Mouse (Mus musculus): Measurements from ENCODE around the gene Sin3a.

The Sin3a gene

DNA sequence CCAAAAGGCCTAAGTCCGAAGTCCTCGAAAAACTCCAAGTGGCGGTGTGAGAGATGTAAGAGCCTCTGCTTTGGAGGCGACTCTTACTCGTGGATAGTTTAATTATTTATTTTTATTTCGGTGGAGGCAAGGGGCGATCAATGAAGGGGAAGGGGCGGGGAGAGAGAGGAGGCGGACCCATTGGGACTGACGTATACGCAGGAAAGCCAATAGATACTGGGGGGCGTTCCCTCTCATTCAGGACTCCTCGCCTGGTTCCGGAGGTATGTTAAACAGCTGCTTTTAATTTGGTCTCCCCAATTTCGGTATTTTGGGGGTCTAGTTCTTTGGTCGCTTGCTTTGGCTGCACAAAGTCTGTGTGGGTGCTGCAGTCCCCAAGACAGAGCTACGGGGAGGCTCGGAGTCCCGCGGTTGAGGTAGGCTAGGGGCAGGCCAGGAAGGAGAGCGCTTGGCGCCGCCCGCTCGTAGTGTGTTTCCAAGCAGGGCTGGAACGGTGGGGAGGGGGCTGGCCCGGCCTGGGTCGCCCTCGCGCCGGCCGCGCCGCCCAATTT lies at the start of gene Sin3a:
TSS of gene Sin3a (plus strand) at position 240 of the 551 bp plus-strand sequence.
- DNase-seq (ENCODE audit: low spot score): peak; percentile 78

DNA sequence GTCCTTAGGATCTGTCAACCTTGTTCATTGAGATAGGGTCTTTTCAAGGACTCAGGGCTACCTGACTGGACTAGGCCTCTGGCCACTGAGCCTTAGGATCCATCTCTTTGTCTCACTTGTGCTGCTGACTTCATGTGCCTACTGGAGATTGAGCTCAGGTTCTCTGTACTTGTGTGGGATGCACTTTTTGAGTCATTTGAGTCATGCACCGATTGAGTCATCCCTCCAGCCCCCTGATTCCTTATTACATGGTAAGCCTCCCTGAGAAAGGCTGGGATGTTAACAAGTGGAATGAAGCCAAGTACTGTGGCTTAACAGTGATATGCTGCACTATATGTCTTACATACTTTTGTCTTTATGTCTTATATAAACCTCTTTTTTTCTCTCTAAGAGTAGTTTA lies 40.1 kb upstream of the Sin3a start:
- no peak for DNase-seq (ENCODE audit: low spot score)

DNA sequence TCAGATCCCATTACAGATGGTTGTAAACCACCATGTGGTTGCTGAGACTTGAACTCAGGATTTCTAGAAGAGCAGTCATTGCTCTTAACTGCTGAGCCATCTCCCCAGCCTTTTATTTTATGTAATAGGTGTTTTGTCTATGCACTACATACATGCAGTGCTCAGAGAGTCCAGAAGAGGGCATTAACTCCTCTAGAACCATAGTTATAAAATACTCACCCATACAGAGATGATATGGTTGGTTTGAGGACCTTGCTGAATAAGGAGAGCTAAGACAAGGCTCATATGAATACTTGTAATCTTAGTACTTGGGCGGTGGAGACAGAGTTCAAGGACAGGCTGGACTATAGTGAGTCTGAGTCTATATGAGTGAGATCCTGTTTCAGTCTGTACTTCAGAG lies 15.6 kb upstream of the Sin3a start:
- DNase-seq (ENCODE audit: low spot score): no peak

DNA sequence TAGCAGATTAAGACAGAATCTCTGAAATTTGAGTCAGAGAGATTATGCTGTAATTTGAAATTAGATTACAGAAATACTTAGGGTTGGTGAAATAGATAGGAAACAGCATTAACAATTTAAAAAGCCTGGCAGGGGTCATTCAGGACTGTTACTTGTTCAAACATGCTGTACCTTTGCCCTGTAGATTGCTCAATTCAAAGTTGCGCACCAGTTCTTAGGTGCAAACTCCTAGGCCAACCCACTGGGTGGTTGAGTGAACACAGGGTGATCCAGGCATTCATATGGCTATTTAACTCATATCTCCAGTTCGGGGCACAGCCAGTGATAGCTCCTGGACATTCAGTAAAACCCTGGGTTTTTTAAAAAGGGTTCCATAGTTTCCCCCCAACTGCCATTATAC lies 7.7 kb upstream of the Sin3a start:
- no peak for DNase-seq (ENCODE audit: low spot score)

DNA sequence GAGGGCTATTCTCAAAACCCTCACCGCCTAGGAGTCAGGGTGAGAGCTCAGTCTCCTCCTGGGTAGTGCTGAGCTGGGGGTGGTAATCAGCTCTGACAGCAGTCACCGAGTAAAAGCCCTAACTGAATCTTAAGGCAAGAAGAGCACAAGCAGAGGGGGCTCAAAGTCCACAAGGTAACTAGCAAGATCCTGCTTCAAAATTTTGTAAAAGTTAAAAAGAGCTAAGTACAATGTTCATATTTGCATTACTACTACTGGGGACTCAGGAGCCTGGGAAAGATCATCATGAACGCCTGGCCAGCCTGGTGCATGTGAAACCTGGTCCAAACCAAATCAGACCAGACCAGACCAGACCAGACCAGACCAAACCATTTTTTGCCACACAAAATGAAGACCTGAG lies 3.6 kb upstream of the Sin3a start:
- no peak for DNase-seq (ENCODE audit: low spot score)

DNA sequence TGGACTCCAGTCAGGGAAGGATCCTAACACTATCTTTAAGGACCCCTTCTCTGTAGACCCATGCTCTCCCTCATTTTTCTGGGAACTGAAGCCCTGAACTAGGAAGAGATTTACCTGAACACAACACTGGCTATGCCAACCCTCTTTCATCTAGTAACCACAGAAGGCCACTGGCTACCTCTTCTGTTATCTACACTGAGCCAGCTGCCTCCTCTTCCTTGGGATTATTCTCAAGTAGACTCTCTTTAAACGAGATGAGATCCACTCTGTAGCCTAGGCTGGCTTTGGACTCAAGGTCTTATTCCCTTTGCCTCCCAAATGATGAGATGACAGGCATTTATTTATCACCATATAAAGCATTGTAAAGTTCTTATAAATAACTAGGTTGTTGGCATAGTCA lies 1.6 kb upstream of the Sin3a start:
- no peak for DNase-seq (ENCODE audit: low spot score)

DNA sequence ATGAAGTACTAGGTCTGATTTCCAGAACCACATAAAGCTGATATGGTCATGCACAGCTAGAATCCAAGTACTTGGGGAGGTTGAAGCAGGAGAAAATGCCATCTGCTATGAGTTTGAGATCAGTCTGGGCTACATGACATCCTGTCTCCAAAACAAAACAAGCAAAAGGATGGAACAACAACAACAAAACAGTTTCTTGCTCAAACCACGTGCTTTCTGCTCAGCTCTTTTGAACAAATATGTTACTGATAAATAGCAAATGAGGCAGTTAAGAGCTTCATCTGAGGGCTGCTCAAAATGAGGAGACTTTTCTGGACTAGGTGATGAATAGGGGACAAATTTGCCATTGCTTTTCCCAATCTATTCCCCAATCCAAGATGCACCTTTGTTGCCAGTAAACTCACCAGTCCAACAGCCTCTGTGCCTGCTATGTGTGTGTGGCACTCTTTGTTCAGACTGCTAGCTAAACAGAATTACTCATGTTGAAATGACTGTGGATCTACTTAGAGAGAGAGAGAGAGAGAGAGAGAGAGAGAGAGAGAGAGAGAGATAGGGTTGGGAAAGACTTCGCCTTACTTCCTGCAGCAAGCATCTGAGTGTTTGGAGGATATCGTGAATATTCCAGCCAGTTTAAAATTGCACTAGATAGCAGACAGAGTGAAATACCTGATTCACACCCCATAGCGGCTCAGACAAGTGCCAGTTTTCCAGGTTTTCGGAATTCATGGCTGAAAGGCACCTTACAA lies 867 bp upstream of the Sin3a start:
- no peak for DNase-seq (ENCODE audit: low spot score)

DNA sequence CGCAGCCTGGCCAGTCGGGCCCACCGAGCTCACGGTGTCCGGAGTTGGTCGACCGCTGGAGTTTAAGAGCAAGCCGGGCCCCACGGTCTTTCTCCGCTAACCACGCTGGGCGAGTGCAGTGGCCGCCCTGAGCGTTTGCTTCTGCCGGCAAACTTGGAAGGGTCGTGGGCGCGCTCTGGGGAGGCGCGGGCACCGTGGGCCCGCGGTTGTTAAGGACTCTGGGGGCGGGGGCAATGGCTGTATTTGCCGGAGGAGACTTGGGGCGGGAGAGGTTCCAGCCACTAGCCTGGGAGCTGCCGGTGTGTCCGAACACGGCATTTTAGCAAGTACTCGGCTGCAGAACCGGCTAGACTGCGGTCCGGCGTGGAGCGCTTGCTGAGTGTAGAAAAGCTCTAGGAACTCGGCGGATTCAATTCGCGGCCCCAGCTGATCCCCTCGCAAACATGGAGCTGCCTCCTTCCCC lies 717 bp downstream of the Sin3a start:
- no peak for DNase-seq (ENCODE audit: low spot score)

DNA sequence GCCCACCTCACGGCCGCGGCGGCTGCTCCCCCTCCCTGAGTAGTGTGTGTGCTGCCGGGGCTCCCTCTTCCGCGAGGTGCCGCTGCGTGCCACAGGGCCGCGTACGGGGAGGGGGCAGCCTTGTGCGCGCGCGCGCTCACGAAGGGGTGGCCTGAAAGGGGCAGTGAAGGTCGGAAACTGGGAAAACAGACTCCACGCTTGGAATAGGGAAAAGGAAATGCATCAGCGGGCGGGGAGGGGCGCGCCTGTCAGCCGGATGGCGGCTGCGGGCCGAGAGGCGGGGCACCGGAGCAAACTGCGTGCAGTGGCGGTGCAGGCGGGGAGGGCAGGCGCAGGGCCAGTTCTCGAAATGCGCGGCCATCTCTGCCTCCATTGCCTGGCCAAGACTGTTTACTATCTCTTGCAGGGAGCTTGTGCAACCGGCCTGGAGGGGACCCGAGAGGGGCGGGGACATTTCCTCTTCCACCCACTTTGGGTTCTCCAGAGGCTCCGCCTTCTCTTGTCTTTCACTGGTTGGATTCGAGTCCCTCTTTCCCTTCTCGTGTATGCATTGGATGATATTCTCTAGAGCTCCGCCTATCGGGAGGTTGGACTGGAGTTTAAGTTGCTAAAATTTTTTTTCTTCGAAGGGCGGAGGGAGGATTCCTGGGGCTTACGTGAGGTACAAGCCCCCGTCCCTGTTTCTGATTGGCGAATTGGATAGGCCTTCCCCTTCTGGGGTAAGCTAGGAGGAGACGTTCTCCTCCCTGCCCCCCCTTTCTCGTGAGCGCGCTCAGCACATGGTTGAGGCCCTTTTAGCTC lies 1.3 kb downstream of the Sin3a start:
- peak; percentile 97 for DNase-seq (ENCODE audit: low spot score)

DNA sequence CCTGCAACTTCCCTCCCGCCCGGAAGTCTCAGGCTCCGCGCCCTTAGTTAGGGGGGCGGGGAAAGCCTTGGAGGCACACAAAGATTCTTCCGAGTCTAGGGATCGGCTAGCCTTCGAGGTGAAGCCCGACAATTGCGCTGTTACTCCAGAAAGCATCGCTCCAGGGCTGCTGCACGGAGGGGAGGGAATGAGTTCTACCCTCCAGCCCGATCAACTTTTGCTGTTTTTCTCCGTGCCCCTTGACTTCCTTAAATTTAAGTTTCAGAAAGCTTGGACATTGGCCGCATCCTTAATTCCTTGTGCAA lies 1.9 kb downstream of the Sin3a start:
- DNase-seq (ENCODE audit: low spot score): no peak

DNA sequence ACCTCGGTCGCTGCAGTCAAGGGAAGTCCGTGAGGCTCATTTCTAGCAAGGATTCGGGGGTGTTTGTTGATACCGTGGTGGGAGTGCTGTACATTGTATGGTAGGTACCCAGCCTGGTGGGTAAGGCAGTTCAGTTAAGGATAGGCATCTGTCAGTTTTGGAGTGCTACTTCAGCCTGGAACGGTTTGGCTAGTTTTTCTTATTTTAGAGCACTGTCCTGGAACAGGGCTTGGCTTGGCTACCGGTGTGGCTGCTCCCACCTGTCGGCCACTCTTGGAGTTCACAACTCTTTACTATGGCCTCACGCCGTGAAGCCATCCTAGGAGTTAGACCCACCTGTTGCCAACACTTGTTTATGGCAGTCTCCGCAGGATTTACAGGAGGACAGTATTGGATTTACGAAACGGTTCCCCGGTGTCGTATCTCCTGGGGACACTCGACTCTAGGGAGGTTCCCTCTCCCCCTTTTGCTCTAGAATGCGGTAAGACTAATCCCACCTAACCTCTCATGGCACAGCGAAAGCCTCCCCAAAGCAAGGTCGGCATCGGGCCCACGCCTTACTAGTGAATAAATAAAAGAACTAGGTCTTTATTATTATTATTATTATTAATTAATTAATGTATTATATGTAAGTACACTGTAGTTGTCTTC lies 2.5 kb downstream of the Sin3a start:
- DNase-seq (ENCODE audit: low spot score): peak; percentile 39

DNA sequence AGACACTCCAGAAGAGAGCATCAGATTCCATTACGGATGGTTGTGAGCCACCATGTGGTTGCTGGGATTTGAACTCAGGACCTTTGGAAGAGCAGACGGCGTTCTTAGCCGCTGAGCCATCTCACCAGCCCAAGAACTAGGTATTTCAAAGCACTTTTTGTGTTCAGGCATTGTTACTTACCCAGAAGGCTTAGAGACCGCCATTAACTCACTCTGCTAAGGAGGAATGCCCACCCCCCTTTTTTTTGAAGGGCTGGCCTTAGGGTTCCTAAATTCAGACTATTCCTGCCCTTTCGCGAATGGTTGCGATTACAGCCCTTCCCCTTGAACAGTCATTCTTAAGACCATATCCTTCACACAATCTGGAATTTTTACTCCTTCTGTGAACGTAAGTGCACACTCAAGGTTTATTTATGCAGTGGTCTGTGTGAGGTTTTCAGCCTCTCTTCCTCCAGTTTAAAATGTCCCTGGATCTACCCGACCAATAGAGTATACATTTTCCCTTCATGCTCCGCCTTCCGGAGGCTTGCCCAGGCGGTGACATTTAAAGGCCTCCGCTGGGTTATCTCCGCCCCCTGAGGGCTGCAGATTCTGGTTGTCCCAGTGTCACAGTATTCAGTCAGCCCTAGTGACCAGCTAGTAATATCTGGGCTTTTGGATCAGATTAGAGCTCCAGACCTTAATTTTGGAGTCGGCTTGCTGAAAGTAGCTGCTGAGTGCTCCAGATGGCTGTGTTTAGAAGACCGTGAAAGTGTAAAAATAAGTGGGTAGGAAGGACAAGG lies 3.2 kb downstream of the Sin3a start:
- peak; percentile 73 for DNase-seq (ENCODE audit: low spot score)

DNA sequence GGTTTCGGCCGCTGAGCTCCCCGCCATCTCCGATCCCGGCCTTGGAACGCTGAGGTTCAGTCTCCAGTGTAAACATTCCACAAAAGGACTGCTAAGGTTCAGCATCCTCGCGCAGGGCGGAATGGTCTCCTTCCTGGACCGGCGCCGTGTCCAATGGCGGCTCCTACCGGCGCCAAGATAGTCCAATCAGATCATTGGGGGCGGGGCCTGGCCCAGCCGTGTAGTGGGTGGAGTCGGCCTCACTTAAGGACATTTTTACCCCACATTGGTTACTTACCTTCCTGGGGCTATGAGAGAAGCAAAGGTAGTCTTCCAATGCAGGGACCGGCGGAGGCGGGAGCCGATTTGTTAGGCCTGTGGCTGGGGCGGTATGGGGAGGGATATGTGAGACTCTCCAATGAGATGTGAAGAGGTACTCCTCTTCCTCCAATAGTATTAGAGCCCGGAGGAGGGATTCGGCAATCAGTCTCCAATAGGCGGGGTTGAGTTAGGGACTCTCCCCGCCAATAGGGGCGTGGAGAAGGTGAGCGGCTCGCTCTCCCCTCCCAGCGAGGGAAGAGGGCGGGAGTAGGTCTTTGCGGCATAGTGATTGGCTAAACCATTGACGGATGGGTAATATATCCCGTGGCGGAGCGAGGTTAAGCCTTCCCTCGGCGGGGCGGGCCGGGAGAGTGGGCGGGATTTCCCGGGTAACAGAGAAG lies 4.0 kb downstream of the Sin3a start:
- peak; percentile 99 for DNase-seq (ENCODE audit: low spot score)

DNA sequence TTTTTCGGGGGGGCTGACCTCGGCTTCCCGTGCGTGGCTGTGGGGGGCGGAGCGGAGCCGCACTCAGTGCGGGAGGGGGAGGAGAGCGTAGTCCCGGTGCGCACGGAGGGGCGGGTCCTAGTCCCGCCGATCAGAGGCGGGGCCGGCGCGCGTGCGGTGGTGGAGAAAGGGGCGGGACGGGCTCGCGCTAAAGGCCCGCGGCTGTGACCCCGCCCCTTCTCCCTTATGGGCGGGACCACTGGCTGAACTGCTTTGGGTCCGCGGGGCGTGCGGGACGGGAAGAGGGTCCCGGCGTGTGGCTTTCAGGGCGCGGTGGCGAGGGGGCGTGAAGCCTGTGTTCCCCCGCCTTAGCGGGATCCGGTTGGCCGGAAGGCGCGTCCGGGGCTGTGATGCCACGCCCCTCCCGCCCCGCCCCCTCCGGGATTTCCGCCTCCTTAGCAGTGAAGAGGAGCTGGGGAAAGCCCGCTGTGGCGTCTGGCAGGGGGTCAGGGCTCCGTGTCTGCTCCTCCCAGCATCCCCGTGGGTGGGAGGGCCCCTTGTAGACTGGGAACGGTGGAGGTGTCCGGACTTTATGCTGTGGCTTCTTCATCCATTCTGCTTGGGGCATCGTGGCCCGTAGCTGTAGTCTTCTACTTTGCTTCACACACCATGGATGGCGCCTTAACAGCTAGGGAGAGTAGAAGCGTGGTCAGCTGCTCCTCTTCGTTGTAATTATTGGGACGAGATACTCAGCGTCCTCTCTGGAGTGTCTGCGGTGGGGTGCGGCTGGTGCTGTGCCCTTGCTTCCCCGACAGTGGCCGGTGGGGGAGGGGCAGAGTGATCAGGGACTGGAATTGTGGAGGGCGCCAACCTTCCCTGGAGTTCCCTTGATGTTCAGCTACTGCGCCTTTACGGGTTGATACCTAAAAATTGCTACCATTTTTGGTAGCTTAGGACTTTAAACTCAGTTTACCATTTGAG lies 5.1 kb downstream of the Sin3a start:
- DNase-seq (ENCODE audit: low spot score): peak; percentile 91

DNA sequence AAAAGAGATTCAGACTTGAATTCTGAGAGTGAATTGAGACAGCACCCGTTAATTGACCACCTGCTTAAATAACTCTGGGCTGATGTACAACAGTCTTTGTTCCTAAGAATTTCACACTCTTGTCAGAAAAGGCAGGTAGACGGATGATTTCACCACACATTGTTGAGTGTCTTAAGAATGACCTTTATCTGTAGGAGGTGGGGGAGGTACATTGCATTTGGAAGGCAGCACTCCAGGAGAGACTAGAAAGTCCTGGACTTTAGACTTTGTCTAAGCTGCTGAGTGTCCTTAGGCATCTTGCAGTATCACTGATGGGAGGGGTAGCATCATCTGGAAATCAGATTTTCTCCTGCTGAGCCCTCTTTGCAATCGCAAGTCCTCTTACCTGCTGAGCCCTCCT lies 10.4 kb downstream of the Sin3a start:
- no peak for DNase-seq (ENCODE audit: low spot score)

DNA sequence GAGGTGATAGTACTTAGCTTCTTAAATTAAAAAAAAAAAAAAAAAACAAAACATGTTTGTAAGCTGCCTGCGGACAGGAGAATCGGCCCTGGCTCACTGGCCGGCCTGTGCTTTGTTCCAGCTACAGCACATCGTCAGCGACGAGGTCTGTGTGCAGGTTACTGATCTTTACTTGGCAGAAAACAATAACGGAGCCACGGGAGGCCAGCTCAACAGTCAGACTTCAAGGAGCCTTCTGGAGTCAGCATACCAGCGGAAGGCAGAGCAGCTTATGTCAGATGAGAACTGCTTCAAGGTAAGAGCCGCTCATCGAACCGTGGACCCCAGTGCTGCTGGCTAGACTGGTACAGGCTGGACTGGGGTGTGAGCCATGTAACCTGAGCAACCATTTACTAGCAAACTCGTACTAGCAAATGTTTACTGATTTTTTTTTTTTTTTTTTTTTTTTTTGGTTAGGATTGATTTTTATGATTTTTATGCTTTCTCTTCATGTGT lies 45.5 kb downstream of the Sin3a start:
- DNase-seq (ENCODE audit: low spot score): no peak

DNA sequence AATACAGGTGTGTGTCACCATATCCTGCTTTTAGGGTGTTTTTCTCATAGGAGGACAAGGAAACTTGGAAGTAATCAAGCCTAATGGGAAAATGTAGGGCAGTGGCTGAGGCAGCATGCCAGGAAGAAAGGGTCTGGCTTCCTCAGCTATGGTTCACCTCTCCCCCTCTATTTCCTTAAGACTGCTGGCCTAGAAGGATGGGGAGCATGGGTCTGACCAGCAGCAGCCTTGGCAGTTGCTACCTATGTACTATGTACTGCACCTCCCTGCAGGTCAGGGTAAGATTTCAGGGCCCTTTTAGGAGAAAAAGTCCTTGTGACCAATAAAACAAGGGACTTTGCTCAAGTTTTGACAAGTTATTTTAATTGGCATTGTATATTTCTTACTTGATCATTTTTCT lies 57.8 kb downstream of the Sin3a start:
- DNase-seq (ENCODE audit: low spot score): no peak

DNA sequence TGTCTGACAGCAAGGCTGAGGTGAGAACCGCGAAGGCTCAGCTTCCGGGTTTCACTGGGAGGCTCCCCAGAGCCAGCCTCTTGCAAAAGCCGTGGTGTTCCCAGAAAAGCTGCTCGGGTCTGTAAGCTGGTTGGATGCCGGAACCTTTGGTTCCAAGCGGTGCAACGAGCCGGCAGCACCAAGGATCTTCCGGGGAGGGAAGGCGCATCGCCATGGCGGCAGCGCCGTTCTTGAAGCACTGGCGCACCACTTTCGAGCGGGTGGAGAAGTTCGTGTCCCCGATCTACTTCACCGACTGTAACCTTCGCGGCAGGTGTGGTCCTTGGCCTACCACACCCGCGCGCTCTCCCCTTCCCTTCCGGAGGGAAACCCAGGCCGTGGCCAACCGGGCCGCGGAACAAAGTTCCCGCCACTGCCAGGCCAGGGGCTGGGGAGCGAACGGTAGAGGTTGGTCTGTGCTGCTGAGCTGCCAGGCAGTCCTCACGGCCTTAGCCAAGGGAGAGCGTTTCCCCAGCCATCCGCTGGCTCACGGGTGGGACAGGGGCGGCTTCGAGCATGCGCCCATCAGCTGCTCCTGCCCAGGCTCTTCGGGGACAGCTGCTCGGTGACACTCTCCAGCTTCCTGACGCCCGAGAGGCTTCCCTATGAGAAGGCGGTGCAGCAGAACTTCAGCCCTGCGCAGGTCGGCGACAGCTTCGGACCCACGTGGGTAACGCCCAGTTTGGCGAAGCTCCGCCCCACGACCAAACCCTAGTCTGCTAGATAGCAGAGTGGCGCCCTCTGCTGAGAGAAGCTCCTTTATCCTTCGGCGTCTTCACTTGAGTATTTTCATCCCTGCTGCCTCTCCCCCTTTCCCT lies 59.0 kb downstream of the Sin3a start, which contains the start of gene Man2c1:
TSS of gene Man2c1 (plus strand) at position 114 of the 857 bp plus-strand sequence.
- peak; percentile 93 for DNase-seq (ENCODE audit: low spot score)

DNA sequence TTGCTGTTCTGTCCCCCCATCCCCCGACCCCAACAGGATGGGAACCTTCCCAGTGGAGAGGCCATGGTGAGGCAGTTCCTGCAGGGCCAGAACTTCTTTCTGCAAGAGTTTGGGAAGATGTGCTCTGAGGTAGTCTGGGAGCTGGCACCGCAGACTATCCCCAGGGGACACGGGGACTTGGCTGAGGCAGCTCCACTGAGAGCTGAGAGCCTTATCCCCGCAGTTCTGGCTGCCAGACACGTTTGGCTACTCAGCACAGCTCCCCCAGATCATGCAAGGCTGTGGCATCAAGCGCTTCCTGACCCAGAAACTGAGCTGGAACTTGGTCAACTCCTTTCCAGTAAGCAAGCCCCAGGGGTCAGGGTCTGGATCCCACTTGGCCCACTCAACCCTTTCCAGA lies 65.4 kb downstream of the Sin3a start:
- DNase-seq (ENCODE audit: low spot score): no peak

Measured in testis, postnatal 14 days (tissue).